Mouse (Mus musculus): ENCODE data around the gene Slc22a5. TPM values are rescaled to one million over a fixed set of nuclear protein-coding genes. Genes with fewer than 3 reads are reported as not detected.
A peak's percentile ranks its signal among the peaks of the same experiment; 100 is the strongest.

Slc22a5 gene
- total and polyA plus RNA-seq, 3 experiments: 20.9 to 23.7 (median 21.6) TPM

DNA sequence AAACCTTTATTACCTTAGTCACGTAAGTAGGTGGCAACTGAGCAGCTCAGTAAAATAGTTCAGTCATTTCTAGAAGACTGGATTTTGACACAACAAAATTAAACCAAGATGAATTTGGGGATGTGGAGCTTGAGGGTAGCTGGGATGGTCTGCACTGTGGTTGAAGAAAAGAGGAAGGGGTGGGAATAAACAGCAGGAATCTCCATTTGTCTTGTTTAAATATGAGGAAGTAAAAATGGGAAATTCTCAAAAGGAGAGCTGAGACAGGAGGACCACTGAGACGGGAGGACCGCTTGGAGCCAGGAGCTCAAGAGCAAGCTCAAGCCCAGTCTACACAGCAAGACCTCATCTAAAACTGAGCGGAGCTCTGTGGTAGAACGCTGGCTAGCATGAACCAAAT is 34.8 kb upstream of the Slc22a5 start:
- H3K4me1 ChIP-seq (ENCODE audit: control insufficient read depth, insufficient read depth, low read length): no peaks in the 10 kb centered on the region
- no peaks in the 10 kb centered on the region; the same call in 1 of the 2 replicates for H3K27me3 ChIP-seq (ENCODE audit: control insufficient read depth, insufficient read depth, low read length)
- H3K27ac ChIP-seq: no peak overlapping the region
- peak in 1 of 2 experiments; percentile 3 for DNase-seq
- no peaks in the 10 kb centered on the region for H3K79me2 ChIP-seq (replicated peaks; ENCODE audit: control insufficient read depth, insufficient read depth, low read length)
- no peaks in the 10 kb centered on the region for H3K36me3 ChIP-seq (ENCODE audit: control insufficient read depth, insufficient read depth, low read length)
- no peak overlapping the region for H3K9ac ChIP-seq (ENCODE audit: low read depth, low read length)
- no peak overlapping the region for H3K4me3 ChIP-seq
- intact Hi-C loops (cut with DNase I): no loop called here
- TF ChIP-seq EP300 (IDR thresholded peaks at IDR 0.05; ENCODE audit: insufficient read depth, low read depth, low read length) (no peak), CTCF (IDR thresholded peaks at IDR 0.05) (no peak), POLR2A (IDR thresholded peaks at IDR 0.05; ENCODE audit: insufficient read depth, low read depth, low read length) (no peak)
- 88% methylated on average over 5 of the region's 5 CpGs for WGBS

- intact Hi-C loops (cut with DNase I): no loop called here
- Histone ChIP-seq H3K9ac (ENCODE audit: low read depth, low read length) (no peak overlapping the region), H3K4me1 (ENCODE audit: control insufficient read depth, insufficient read depth, low read length) (no peaks in the 10 kb centered on the region), H3K4me3 (no peak overlapping the region), H3K36me3 (ENCODE audit: control insufficient read depth, insufficient read depth, low read length) (no peaks in the 10 kb centered on the region), H3K27ac (no peak overlapping the region), H3K27me3 (ENCODE audit: control insufficient read depth, insufficient read depth, low read length) (no peaks in the 10 kb centered on the region; the same call in 1 of the 2 replicates), H3K79me2 (replicated peaks; ENCODE audit: control insufficient read depth, insufficient read depth, low read length) (no peaks in the 10 kb centered on the region)
- no peak for DNase-seq
- WGBS: 94% methylated on average over 4 of the region's 4 CpGs
- no peak for TF ChIP-seq CTCF (IDR thresholded peaks at IDR 0.05)
- no peak for TF ChIP-seq EP300 (IDR thresholded peaks at IDR 0.05; ENCODE audit: insufficient read depth, low read depth, low read length)
- TF ChIP-seq POLR2A (IDR thresholded peaks at IDR 0.05; ENCODE audit: insufficient read depth, low read depth, low read length): no peak
These were observed 27.4 kb upstream of the Slc22a5 start for GRCm38 (mm10) chr11:53918851-53919250.

DNA sequence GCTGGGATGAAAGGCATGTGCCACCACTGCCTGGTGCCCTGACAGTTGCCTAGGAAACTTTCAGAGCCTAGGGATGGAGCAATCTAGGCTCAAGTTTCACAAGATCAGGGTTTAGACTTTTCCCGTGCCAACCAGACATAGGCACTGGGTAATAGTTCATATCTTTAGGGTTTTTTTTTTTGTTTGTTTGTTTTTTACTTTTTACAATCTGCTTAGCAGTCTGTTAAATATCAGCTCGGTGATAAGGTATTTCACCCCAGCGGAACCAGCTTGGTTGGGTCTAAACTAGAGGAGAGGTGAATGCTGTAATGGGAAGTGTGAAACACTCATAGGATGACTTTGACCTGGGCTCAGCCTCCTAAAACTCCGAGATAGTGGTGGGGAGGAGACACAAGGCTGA is 19.6 kb upstream of the Slc22a5 start:
- WGBS: 67% methylated on average over 4 of the region's 4 CpGs
- TF ChIP-seq EP300 (IDR thresholded peaks at IDR 0.05; ENCODE audit: insufficient read depth, low read depth, low read length) (no peak), POLR2A (IDR thresholded peaks at IDR 0.05; ENCODE audit: insufficient read depth, low read depth, low read length) (no peak), CTCF (IDR thresholded peaks at IDR 0.05) (no peak)
- no peak overlapping the region for H3K4me3 ChIP-seq
- no peaks in the 10 kb centered on the region for H3K4me1 ChIP-seq (ENCODE audit: control insufficient read depth, insufficient read depth, low read length)
- intact Hi-C loops (cut with DNase I): no loop called here
- H3K79me2 ChIP-seq (replicated peaks; ENCODE audit: control insufficient read depth, insufficient read depth, low read length): no peaks in the 10 kb centered on the region
- H3K36me3 ChIP-seq (ENCODE audit: control insufficient read depth, insufficient read depth, low read length): no peaks in the 10 kb centered on the region
- no peak overlapping the region for H3K9ac ChIP-seq (ENCODE audit: low read depth, low read length)
- no peak for DNase-seq
- no peaks in the 10 kb centered on the region for H3K27me3 ChIP-seq (ENCODE audit: control insufficient read depth, insufficient read depth, low read length)
- H3K27ac ChIP-seq: no peak overlapping the region

DNA sequence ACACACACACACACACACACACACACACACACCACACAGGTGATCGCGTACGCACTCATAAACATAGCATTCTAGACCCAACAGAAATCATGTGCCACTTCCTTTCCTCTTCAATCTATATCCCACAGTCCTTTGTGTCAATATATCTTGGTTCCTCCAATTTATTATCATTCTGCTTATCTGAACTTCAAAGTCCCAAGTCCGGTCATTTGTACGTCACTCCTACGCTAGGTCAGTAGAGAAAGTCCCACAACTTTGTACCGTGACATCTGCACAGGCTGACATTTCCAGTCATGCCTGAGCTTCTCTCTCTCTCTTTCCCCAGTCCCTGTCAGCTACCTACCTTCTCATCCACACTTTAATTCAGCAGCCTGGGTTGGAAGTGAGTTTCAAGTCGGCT is 17.2 kb upstream of the Slc22a5 start:
- TF ChIP-seq POLR2A (IDR thresholded peaks at IDR 0.05; ENCODE audit: insufficient read depth, low read depth, low read length) (no peak), EP300 (IDR thresholded peaks at IDR 0.05; ENCODE audit: insufficient read depth, low read depth, low read length) (no peak), CTCF (IDR thresholded peaks at IDR 0.05) (no peak)
- Histone ChIP-seq H3K4me1 (ENCODE audit: control insufficient read depth, insufficient read depth, low read length) (0 out of 2 replicates have a peak, but pooled peaks cover 2% of the 10 kb centered on the region), H3K79me2 (replicated peaks; ENCODE audit: control insufficient read depth, insufficient read depth, low read length) (no peaks in the 10 kb centered on the region), H3K36me3 (ENCODE audit: control insufficient read depth, insufficient read depth, low read length) (no peaks in the 10 kb centered on the region), H3K4me3 (no peak overlapping the region), H3K27ac (no peak overlapping the region), H3K9ac (ENCODE audit: low read depth, low read length) (no peak overlapping the region), H3K27me3 (ENCODE audit: control insufficient read depth, insufficient read depth, low read length) (no peaks in the 10 kb centered on the region)
- intact Hi-C loops (cut with DNase I): no loop called here
- 76% methylated on average over 8 of the region's 8 CpGs for WGBS
- no peak for DNase-seq

- Histone ChIP-seq H3K79me2 (replicated peaks; ENCODE audit: control insufficient read depth, insufficient read depth, low read length) (no peaks in the 10 kb centered on the region), H3K36me3 (ENCODE audit: control insufficient read depth, insufficient read depth, low read length) (no peaks in the 10 kb centered on the region), H3K27ac (no peak overlapping the region), H3K9ac (ENCODE audit: low read depth, low read length) (no peak overlapping the region), H3K4me1 (ENCODE audit: control insufficient read depth, insufficient read depth, low read length) (0 out of 2 replicates have a peak, but pooled peaks cover 2% of the 10 kb centered on the region), H3K27me3 (ENCODE audit: control insufficient read depth, insufficient read depth, low read length) (no peaks in the 10 kb centered on the region), H3K4me3 (no peak overlapping the region)
- TF ChIP-seq EP300 (IDR thresholded peaks at IDR 0.05; ENCODE audit: insufficient read depth, low read depth, low read length) (no peak), CTCF (IDR thresholded peaks at IDR 0.05) (no peak), POLR2A (IDR thresholded peaks at IDR 0.05; ENCODE audit: insufficient read depth, low read depth, low read length) (no peak)
- intact Hi-C loops (cut with DNase I): no loop called here
- WGBS: 85% methylated on average over 9 of the region's 9 CpGs
- no peak for DNase-seq
These were observed 13.1 kb upstream of the Slc22a5 start for GRCm38 (mm10) chr11:53904534-53904925.

- Histone ChIP-seq H3K4me1 (ENCODE audit: control insufficient read depth, insufficient read depth, low read length) (0 out of 2 replicates have a peak, but pooled peaks cover 2% of the 10 kb centered on the region), H3K9ac (ENCODE audit: low read depth, low read length) (no peak overlapping the region), H3K36me3 (ENCODE audit: control insufficient read depth, insufficient read depth, low read length) (no peaks in the 10 kb centered on the region), H3K79me2 (replicated peaks; ENCODE audit: control insufficient read depth, insufficient read depth, low read length) (no peaks in the 10 kb centered on the region), H3K27me3 (ENCODE audit: control insufficient read depth, insufficient read depth, low read length) (no peaks in the 10 kb centered on the region), H3K4me3 (no peak overlapping the region), H3K27ac (no peak overlapping the region)
- DNase-seq: peak; percentile 27 to 28
- WGBS: 43% methylated on average over 16 of the region's 16 CpGs
- intact Hi-C loops (cut with DNase I): no loop called here
- TF ChIP-seq EP300 (IDR thresholded peaks at IDR 0.05; ENCODE audit: insufficient read depth, low read depth, low read length) (no peak), CTCF (IDR thresholded peaks at IDR 0.05) (no peak), POLR2A (IDR thresholded peaks at IDR 0.05; ENCODE audit: insufficient read depth, low read depth, low read length) (no peak)
These were observed 12.5 kb upstream of the Slc22a5 start for GRCm38 (mm10) chr11:53903781-53904533.
